Mouse (Mus musculus): Measurements from ENCODE around the gene Smim24.

The Smim24 gene

DNA sequence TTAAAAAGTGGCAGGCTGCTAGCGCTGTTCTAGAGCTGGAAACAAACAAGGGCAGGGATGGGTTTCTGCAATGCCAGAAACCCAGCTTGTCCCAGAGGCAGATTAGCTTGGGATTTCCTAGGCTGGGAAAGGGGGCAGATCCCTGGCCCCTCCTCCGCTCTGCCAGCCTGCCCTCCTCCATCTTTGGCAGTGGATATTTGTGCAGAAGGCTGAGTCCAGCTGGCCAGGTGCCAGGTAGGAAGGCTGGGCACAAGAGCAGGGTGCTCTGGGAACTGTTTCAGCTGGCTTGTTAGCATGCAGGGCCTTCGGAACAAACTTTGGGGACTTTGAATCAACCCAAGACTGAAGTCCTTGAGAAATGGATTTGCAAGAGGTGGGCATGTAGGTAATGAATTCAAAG, 42.6 kb downstream of the Smim24 start:
- no peak for DNase-seq (ENCODE audit: low read depth)

GRCm38 (mm10) chr10:81441019-81441418, 48.2 kb downstream of the Smim24 start:
- DNase-seq (ENCODE audit: low read depth), result no peak

Measured in fibroblast of lung, adult 2 months (primary cell).